Mouse (Mus musculus): ENCODE data around the gene Kcnh5. TPM values are rescaled to one million over a fixed set of nuclear protein-coding genes. Genes with fewer than 3 reads are reported as not detected.

The Kcnh5 gene
- total and polyA plus RNA-seq, 2 experiments: not detected

DNA sequence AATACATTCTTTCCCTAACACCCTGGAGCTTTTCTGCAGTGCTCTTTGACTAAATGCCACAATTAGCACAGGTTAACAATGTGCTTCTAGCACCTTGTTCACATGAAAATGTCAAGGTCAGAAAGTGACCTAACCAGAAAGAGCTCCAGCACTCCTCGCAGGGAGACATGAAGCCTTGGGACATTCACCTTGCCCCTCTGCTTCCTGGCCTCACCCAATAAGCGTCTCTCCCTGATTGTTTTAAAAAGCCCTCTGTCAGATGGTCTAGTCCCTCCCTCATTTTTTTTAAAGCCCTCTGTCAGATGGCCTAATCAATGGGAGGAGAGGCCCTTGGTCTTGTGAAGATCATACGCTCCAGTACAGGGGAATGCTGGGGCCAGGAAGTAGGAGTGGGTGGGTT is 287.7 kb downstream of the Kcnh5 start:
- Histone ChIP-seq H3K4me1 (ENCODE audit: control insufficient read depth, insufficient read depth, low read length) (no peaks in the 10 kb centered on the region), H3K9ac (ENCODE audit: low read depth, low read length) (no peak overlapping the region), H3K79me2 (ENCODE audit: control insufficient read depth, insufficient read depth, low read length) (no peaks in the 10 kb centered on the region), H3K27ac (replicated peaks; ENCODE audit: insufficient read depth, low read depth, low read length) (no peak overlapping the region), H3K27me3 (ENCODE audit: control insufficient read depth, insufficient read depth, low read length) (no peaks in the 10 kb centered on the region), H3K36me3 (ENCODE audit: control insufficient read depth, insufficient read depth, low read length) (no peaks in the 10 kb centered on the region), H3K4me3 (ENCODE audit: insufficient read depth, low read depth, low read length) (no peak overlapping the region)
- TF ChIP-seq CTCF (IDR thresholded peaks at IDR 0.05; ENCODE audit: low read depth, low read length) (no peak), POLR2A (IDR thresholded peaks at IDR 0.05; ENCODE audit: extremely low read depth, insufficient read depth, low read length) (no peak)
- 66% methylated on average over 3 of the region's 3 CpGs for WGBS
- DNase-seq (ENCODE audit: extremely low read depth, low read depth, low spot score): no peak

DNA sequence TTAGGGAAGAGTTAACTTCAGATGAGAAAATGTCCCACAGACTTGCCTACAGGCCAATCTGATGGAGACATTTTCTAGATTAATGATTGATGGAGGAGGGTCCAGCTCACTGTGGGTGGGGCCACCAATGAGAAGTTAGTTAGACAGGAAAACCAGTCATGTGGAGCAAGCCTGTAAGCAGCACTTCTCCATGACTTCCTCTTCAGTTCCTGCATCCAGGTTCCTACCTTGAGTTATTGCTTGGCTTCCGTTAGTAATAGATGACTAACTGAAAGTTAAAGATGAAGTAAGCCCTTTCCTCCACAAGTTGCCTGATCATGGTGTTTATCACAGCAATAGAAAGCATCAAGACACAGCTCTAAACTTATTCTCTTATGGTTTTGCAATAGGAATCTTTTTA is 290.1 kb downstream of the Kcnh5 start:
- H3K79me2 ChIP-seq (ENCODE audit: control insufficient read depth, insufficient read depth, low read length): no peaks in the 10 kb centered on the region
- no peaks in the 10 kb centered on the region for H3K36me3 ChIP-seq (ENCODE audit: control insufficient read depth, insufficient read depth, low read length)
- no peak overlapping the region for H3K4me3 ChIP-seq (ENCODE audit: insufficient read depth, low read depth, low read length)
- no peak for DNase-seq (ENCODE audit: extremely low read depth, low read depth, low spot score)
- TF ChIP-seq POLR2A (IDR thresholded peaks at IDR 0.05; ENCODE audit: extremely low read depth, insufficient read depth, low read length) (no peak), CTCF (IDR thresholded peaks at IDR 0.05; ENCODE audit: low read depth, low read length) (no peak)
- WGBS: 88% methylated on average over 1 of the region's 1 CpGs
- H3K27me3 ChIP-seq (ENCODE audit: control insufficient read depth, insufficient read depth, low read length): no peaks in the 10 kb centered on the region
- H3K27ac ChIP-seq (replicated peaks; ENCODE audit: insufficient read depth, low read depth, low read length): no peak overlapping the region
- no peaks in the 10 kb centered on the region for H3K4me1 ChIP-seq (ENCODE audit: control insufficient read depth, insufficient read depth, low read length)
- H3K9ac ChIP-seq (ENCODE audit: low read depth, low read length): no peak overlapping the region

GRCm38 (mm10) chr12:74881344-74881743 is 295.8 kb downstream of the Kcnh5 start:
- Histone ChIP-seq H3K4me1 (ENCODE audit: control insufficient read depth, insufficient read depth, low read length) (no peaks in the 10 kb centered on the region), H3K27ac (replicated peaks; ENCODE audit: insufficient read depth, low read depth, low read length) (no peak overlapping the region), H3K79me2 (ENCODE audit: control insufficient read depth, insufficient read depth, low read length) (no peaks in the 10 kb centered on the region), H3K27me3 (ENCODE audit: control insufficient read depth, insufficient read depth, low read length) (no peaks in the 10 kb centered on the region), H3K9ac (ENCODE audit: low read depth, low read length) (no peak overlapping the region), H3K36me3 (ENCODE audit: control insufficient read depth, insufficient read depth, low read length) (no peaks in the 10 kb centered on the region), H3K4me3 (ENCODE audit: insufficient read depth, low read depth, low read length) (no peak overlapping the region)
- no peak for DNase-seq (ENCODE audit: extremely low read depth, low read depth, low spot score)
- WGBS: 88% methylated on average over 6 of the region's 6 CpGs
- TF ChIP-seq CTCF (IDR thresholded peaks at IDR 0.05; ENCODE audit: low read depth, low read length): no peak
- no peak for TF ChIP-seq POLR2A (IDR thresholded peaks at IDR 0.05; ENCODE audit: extremely low read depth, insufficient read depth, low read length)

GRCm38 (mm10) chr12:74855666-74856065 is 321.5 kb downstream of the Kcnh5 start:
- Histone ChIP-seq H3K9ac (ENCODE audit: low read depth, low read length) (no peak overlapping the region), H3K27me3 (ENCODE audit: control insufficient read depth, insufficient read depth, low read length) (no peaks in the 10 kb centered on the region), H3K4me3 (ENCODE audit: insufficient read depth, low read depth, low read length) (no peak overlapping the region), H3K4me1 (ENCODE audit: control insufficient read depth, insufficient read depth, low read length) (no peaks in the 10 kb centered on the region), H3K27ac (replicated peaks; ENCODE audit: insufficient read depth, low read depth, low read length) (no peak overlapping the region), H3K79me2 (ENCODE audit: control insufficient read depth, insufficient read depth, low read length) (no peaks in the 10 kb centered on the region), H3K36me3 (ENCODE audit: control insufficient read depth, insufficient read depth, low read length) (no peaks in the 10 kb centered on the region)
- TF ChIP-seq CTCF (IDR thresholded peaks at IDR 0.05; ENCODE audit: low read depth, low read length): no peak
- TF ChIP-seq POLR2A (IDR thresholded peaks at IDR 0.05; ENCODE audit: extremely low read depth, insufficient read depth, low read length): no peak
- 83% methylated on average over 2 of the region's 2 CpGs for WGBS
- no peak for DNase-seq (ENCODE audit: extremely low read depth, low read depth, low spot score)

DNA sequence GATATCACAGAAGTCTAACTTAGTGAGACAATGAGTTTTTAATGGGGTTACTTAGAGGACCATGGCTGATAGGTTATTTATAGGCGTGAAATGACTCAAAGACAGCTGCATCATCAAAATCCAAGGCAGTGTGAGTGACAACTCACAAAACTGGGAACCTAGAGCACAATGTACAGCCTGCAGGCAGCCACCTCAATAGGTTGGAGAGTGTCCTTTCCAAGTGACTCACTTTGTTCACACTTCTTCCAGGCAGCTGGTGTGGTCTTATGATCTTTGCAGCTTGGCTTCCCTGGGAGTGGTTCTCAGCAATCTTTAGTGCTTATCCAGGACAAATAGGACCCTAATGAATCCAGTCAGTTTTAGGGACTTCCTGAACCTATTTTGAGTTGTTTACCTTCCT is 322.9 kb downstream of the Kcnh5 start:
- TF ChIP-seq POLR2A (IDR thresholded peaks at IDR 0.05; ENCODE audit: extremely low read depth, insufficient read depth, low read length) (no peak), CTCF (IDR thresholded peaks at IDR 0.05; ENCODE audit: low read depth, low read length) (no peak)
- H3K4me1 ChIP-seq (ENCODE audit: control insufficient read depth, insufficient read depth, low read length): no peaks in the 10 kb centered on the region
- 49% methylated on average over 1 of the region's 1 CpGs for WGBS
- H3K27me3 ChIP-seq (ENCODE audit: control insufficient read depth, insufficient read depth, low read length): no peaks in the 10 kb centered on the region
- no peak overlapping the region for H3K4me3 ChIP-seq (ENCODE audit: insufficient read depth, low read depth, low read length)
- no peak for DNase-seq (ENCODE audit: extremely low read depth, low read depth, low spot score)
- no peaks in the 10 kb centered on the region for H3K36me3 ChIP-seq (ENCODE audit: control insufficient read depth, insufficient read depth, low read length)
- H3K27ac ChIP-seq (replicated peaks; ENCODE audit: insufficient read depth, low read depth, low read length): no peak overlapping the region
- H3K79me2 ChIP-seq (ENCODE audit: control insufficient read depth, insufficient read depth, low read length): no peaks in the 10 kb centered on the region
- H3K9ac ChIP-seq (ENCODE audit: low read depth, low read length): no peak overlapping the region

- 59% methylated on average over 2 of the region's 2 CpGs for WGBS
- no peaks in the 10 kb centered on the region for H3K36me3 ChIP-seq (ENCODE audit: control insufficient read depth, insufficient read depth, low read length)
- H3K79me2 ChIP-seq (ENCODE audit: control insufficient read depth, insufficient read depth, low read length): no peaks in the 10 kb centered on the region
- no peak for TF ChIP-seq CTCF (IDR thresholded peaks at IDR 0.05; ENCODE audit: low read depth, low read length)
- no peak for TF ChIP-seq POLR2A (IDR thresholded peaks at IDR 0.05; ENCODE audit: extremely low read depth, insufficient read depth, low read length)
- no peak overlapping the region for H3K9ac ChIP-seq (ENCODE audit: low read depth, low read length)
- no peak overlapping the region for H3K27ac ChIP-seq (replicated peaks; ENCODE audit: insufficient read depth, low read depth, low read length)
- no peaks in the 10 kb centered on the region for H3K4me1 ChIP-seq (ENCODE audit: control insufficient read depth, insufficient read depth, low read length)
- no peak for DNase-seq (ENCODE audit: extremely low read depth, low read depth, low spot score)
- H3K27me3 ChIP-seq (ENCODE audit: control insufficient read depth, insufficient read depth, low read length): no peaks in the 10 kb centered on the region
- H3K4me3 ChIP-seq (ENCODE audit: insufficient read depth, low read depth, low read length): no peak overlapping the region
Observed at GRCm38 (mm10) chr12:74850323-74850722, 326.8 kb downstream of the Kcnh5 start.
